Mouse (Mus musculus): Measurements from ENCODE around the gene Ttc30a1.
A peak's percentile ranks its signal among the peaks of the same experiment; 100 is the strongest.
"Not testable (repeated sequence)": the region's sequence is repeated elsewhere in the genome, so short reads cannot be mapped to it uniquely, and the experiment has no call there.

Ttc30a1 gene

DNA sequence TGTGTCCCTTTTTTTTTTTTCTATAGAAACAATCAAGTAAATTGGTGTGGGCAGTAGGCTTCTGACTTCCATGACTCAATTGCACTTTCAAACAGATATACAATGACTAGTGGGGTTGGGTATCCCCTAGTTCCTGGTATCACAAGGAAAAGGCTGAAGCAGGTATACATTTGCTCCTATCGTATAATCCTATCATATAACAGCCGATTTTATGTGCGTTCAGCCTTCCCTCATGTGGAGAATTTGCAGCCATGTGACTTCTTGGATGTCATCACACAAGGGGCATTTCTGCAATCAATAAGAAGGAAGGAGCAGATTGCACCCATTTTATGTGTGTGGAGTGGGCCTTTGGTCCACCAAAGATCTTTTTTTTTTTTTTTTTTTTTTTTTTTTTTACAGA is 1.3 kb upstream of the Ttc30a1 start:
- no peak for DNase-seq (ENCODE audit: low read depth, low spot score)

DNA sequence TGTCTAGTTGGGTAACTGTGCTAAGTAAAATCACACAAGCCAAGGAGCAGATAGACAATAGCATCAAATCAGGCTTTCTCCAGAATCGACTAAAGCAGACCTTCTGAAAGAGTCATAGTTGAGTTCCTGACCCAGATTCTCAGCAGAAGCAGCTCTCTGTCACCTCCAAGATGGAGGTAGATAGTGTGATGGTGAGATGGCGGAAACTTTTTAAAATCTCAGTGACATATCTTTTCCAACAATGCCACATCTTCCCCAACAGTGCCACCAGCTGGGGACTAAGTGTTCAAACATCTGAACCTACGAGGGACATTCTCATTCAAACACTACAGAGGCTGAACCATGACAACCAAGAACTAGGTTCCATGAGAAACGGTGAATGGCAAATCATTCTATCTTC is 859 bp upstream of the Ttc30a1 start:
- no peak for DNase-seq (ENCODE audit: low read depth, low spot score)

DNA sequence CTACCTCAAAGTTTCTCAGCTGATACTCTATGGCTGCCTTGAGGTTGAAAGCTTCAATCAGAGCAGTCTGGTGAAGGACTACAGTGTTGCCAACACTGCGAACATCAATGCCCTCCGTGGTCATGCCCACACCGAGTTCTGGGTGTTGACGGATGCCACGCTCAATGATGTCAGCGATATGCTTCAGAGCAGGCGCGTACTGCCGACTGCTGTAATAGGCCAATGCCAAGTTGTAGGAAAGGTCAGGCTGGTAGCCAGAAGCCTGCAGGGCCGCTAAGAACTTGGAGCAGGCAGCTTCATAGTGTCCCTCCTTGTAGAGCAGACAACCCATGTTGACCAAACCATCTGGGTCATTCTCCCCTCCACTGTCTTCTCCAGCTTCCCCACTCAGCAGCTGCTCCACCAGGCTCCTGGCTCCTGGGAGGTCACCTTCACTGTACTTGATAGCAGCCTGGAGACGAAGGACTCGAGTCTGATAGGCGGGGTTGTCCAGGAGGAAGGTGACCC is 781 bp downstream of the Ttc30a1 start:
- not testable (repeated sequence) for DNase-seq (ENCODE audit: low read depth, low spot score)

DNA sequence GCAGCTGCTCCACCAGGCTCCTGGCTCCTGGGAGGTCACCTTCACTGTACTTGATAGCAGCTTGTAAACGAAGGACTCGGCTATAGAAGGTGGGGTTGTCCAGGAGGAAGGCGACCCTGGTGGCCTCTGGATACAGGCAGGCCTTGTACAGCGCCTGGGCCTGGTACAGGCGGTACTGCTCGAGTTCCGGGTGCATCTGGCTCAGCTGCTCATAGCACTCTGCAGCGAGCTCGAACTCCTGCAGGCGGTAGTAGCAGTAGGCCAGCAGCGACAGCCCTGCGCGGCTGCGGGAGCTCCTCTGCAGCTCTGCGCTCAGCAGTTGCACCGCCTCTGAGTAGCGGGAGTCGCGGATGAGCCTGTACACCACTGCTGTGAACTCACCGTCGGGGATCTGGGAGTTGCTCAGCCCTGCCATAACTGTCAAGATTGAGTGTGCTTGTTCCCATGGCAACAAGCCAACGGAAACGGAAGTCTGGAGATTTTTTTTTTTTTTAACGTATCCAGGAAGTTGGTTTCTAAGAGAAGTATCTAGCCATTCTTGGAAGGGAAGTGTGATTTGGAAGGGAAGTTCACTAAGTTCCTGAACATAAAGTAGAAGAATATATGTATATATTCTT is 3.9 kb downstream of the Ttc30a1 start, which contains the start of gene Ttc30a2:
Ttc30a2 (minus strand) TSS at position 419 of the 617 bp plus-strand sequence.
- DNase-seq (ENCODE audit: low read depth, low spot score) = peak; percentile 82

DNA sequence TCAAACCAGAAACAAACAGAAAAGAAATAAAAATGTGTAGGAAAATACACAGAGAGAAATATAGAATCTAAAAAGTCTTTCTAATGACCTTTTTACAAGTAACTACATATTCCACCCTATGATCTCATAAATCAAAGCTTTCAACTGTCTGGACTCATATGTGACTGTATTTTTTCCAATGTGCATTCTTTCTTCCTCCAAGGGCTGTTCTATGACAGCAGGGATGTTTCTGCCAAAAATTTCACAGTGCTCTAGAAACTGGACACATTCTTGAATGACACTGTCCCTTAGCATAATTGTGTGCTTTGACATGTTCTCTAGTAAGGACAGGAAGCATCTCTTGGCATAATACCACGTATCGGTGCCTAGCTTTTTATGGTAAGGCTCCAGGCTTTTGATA is 5.7 kb downstream of the Ttc30a1 start:
- DNase-seq (ENCODE audit: low read depth, low spot score) = not testable (repeated sequence)

DNA sequence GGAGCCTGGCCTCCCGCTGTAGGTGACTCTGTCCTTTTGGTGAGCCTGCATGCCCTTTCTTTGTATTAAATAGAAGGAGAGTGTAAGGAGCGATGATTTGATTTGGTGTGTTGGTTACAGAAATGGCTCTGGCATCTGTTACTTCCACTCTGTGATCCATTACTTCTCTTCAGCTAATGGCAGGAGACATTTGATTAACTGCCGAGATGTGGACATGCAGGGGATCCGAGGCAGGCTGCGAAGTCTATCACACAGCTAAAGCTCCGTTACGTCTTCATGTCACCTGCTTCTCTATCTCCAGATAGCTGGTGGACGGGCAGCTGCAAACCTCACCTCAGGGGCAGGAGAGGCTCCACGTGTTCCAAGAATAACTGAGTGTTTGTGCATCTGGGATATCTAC is 7.6 kb downstream of the Ttc30a1 start:
- no peak for DNase-seq (ENCODE audit: low read depth, low spot score)

DNA sequence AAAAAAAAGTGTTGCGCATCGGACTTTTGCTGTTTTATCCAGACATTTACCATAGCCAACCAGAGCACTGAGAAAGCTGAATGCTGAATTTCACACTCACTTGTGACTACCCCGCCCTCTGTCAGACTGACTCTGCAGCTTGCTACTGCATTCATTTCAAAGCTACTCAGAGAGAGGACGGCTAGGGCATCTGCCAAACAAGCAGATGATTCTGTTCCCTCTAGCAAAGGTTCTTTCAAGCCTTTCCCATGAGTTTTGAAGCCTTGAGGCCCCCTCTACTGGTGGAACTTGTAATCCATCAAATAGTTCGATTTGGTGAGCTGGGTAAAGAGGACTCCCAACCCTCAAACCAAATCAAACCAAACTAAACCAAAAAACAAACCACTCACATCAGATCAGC is 16.8 kb downstream of the Ttc30a1 start:
- peak; percentile 80 for DNase-seq (ENCODE audit: low read depth, low spot score)

DNA sequence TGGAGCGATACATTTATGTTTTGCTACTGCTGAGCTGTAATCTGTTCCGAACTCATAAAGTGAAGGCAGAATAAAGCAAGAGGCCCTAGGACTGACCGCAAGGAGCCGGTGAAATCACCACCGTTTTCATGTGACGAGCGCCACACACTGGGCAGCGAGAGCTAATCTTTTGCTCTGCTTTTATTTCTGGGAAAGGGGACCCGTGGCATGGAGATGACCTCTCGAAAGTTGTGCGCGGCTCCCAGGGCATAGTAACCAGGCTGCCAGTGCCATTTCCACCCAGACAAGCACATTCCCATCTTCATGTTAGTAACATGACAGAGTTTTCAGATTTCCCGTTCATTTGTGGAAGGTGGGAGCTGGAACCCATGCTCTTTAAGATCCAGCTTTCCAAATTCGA is 17.3 kb downstream of the Ttc30a1 start:
- peak; percentile 77 for DNase-seq (ENCODE audit: low read depth, low spot score)

DNA sequence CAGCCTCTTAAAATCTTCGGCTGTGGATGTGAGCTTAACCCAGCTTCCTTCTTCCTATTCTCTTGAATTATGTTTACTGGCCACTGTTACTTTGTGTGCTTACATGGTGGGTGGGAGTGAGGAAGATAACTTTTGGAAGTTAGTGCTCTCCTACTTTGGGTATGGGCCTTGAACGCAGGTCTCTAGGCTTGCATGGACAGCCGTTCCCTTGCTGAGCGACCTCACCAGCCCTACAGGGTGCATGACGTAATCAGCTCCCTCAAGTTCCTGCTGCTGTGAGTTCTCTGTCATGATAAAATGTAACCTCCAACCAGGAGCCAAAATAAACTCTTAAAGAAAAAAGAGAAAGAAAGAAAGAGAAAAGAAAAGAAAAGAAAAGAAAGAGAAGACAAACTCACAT is 17.7 kb downstream of the Ttc30a1 start:
- no peak for DNase-seq (ENCODE audit: low read depth, low spot score)

DNA sequence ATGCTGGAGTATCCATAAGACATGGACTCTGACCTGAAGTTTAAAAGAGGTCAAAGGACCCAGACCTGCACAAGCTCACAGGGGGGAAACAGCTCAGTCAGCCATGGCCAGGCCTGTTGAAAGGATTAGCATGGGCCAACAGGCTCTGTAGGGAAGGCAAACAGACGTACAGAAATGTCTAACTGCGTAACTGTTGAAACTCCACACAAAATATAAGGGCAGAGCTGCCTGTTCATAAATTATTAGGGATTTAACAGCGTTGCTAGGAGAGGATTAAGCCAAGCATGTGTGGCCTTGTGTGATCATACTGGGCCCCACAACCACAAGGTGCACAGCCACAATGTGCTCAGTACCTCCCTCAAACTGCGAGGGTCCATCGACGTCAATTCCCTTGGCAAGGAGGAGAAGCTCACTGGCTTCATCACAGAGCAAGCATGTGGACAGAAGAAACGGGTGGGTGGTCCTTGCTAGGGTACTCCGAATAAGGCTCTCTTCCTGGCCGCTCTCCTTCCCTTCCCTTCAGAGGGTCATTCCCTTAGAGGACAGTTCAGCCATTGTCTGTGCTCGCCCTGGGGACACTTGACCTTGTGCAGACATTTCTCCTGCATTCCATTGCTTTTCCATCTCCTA is 18.4 kb downstream of the Ttc30a1 start:
- DNase-seq (ENCODE audit: low read depth, low spot score) = no peak

DNA sequence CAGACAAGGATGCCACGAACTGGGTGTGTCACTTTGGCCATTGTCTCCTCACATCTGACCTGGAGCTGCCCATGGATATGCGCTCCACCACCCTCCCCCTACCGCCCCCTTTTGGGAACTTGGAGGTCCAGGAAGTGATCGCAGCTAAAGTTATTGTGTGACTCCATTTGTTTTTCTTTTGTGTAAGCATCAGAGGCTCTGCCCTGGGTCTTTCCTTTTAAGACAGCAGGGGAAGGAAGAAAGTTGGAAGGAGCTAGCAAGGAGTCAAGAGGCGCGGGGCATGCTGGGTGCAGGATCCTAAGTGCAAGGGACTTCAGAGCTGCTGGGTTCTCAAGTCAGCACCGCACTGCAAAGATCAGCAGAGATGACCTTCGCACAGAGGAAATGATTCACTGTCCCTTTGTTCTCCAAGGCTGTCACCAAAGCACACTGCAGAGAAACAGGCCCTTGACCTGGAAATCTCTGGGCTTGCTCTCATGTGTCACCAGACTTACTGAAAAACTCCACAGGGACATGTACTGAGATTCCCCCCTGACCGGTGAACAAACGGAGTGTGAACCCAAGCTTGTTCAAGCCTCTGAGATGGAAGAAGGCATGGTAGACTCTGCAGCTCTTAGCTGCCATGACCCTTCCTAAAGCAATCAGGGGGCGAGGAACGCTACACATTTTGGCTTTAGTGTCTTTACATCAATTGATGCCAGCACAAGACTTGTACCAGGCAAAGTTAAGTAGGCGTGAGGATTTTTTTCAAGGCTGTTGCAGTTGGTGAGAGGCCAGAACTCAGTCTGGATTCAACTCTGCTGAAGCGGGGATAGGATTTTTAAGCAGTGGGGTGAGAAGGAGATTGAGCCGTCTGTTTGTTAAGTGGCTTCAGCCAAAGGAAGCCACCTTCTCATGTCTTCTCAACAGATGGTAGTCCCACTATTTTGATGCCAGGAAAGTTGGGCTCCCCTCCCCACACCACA is 21.1 kb downstream of the Ttc30a1 start:
- peak; percentile 93 for DNase-seq (ENCODE audit: low read depth, low spot score)

DNA sequence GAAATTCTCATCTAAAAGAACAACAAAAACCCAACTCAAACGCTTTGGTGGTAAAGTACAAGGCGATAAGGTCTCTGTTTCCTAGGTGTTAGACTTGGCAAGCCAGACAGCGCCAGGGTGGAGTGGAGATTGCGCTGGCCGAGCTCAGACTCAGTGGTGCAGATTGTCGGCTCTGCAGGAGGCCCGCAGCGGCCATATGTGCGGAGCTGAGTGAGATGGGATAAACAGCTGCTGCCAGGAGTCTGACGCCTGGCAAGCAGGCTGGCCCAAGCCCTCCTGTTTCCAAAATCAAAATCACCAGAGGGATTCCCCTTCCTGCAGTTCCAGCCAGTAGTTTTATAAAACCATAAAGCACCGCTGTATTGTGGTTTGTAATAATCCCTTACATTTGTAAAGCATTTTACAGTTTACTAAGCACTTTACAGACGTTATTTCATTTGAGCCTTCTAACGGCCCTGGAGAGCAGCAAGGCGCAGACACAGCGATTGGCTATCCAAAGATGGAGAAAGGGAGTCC is 21.9 kb downstream of the Ttc30a1 start:
- peak; percentile 52 for DNase-seq (ENCODE audit: low read depth, low spot score)

DNA sequence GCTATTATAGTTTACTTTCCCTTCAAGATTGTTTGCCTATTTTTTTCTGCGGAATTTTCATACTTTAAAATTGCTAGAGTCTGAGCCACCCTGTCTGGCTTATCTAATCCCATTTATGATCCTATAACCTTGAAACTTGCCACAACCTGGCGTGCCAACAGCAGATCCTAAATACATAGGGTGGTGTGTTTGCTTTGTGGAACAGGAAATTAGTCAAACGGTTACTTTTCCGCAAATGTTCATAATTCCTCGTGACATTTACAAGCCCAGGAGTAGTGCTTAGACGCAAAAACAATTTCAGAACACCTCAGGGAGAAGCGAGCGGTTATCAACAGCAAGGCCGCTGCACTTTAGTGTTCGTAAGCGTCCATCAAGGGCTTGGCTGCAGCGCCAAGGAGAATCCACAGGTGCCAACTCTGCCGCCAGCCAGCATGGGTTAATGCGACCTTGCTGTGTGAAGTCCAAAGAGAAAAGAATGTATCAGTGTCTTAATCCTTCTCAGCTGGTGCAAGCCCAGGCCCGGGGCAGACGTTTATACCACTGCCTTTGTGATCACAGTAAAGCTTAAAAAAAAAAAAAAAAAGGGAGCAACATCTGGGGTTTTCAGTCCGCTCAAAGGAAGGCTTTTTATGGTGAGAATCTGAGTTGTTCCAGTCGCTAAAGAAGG is 22.5 kb downstream of the Ttc30a1 start:
- DNase-seq (ENCODE audit: low read depth, low spot score) = peak; percentile 30

DNA sequence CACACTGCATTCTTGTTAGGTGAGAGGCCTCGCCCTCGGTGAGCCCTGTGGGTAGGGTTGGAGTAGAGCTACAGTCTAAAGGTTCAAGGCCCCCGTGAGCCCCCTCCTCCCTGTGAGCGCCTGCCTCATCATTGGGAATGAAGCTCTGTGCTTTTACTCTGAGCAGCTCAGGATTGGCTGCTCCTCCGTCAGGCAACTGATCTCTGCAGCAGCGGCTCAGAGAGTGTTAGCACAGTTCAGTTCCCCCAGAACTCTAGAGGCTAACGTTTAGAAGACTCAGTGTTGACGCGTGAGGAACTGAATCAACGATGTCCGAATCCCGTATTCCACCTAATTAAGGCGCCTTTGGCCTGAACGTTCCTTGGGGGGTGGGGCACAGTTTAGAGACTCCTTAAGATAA is 26.1 kb downstream of the Ttc30a1 start:
- DNase-seq (ENCODE audit: low read depth, low spot score) = no peak

DNA sequence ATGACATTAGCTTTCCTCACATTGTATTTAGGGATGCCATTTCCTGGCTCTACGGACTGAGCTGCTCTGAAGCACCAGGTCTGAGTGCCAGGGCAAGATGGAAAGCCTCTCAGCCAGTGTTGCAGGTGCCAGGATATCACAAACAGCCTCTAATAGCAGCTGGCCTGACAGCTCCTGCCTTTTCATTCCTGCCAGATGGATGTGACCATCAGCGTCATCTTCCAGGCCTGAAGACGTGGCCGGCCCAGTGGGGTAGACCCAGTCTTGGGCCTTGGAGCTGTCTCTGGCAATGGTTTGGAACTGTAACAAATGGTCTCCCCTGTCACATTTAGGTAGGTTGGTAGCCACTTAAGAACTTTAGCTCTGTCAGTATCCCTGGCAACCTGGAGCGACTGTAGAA is 28.4 kb downstream of the Ttc30a1 start:
- DNase-seq (ENCODE audit: low read depth, low spot score) = no peak

DNA sequence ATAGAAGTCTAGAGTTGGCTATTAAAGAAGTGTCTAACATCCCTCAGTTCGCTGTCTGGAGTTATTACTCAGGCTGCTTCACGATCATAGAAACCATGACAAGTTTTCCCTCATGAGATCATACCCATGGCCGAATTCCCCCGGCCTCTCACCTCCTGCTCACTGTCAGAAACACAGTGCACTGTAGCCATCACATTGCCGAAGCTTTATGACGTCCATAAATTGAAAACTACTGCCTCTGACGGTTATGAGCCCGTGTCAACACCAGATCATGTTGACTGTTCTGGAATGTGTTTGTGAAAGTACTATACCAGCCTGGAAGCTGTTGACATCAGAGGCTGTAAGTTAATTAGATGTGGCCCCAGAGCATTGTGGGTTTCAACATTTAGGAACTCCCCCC is 31.1 kb downstream of the Ttc30a1 start:
- DNase-seq (ENCODE audit: low read depth, low spot score) = no peak

DNA sequence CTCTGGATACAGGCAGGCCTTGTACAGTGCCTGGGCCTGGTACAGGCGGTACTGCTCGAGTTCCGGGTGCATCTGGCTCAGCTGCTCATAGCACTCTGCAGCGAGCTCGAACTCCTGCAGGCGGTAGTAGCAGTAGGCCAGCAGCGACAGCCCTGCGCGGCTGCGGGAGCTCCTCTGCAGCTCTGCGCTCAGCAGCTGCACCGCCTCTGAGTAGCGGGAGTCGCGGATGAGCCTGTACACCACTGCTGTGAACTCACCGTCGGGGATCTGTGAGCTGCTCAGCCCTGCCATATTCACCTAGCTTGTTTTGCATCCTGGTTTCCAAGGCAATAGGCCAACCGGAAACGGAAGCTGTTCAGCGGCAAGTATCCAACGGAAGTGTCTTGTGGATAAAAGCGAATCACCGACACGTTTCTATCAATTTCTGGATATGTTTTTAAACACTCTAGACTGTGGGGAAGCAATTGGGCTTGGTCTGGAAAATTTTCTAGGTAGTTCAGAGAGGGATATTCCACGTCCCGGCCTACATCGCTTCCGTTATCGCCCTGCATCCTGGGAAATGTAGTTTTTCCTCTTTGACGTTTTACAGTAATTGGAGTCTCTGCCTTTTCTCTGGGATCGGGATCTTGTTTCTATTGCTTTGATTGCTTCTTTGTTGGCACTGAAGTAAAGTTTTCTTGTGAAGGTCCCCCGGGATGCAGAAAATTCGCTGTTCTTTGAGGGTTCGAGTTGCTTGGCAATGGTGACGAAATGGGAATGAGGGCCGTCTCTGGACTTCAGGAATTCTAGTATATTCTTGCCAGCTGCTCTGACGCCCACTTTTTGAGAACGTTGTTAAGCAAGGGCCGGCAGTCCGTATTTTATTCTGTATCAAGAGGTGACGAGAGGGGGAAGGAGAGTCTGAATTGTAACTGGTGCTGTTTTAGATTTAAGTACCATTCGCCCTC is 43.4 kb downstream of the Ttc30a1 start, which contains the start of gene Ttc30b:
Ttc30b (minus strand) TSS at position 469 of the 947 bp plus-strand sequence.
- DNase-seq (ENCODE audit: low read depth, low spot score) = peak; percentile 67

DNA sequence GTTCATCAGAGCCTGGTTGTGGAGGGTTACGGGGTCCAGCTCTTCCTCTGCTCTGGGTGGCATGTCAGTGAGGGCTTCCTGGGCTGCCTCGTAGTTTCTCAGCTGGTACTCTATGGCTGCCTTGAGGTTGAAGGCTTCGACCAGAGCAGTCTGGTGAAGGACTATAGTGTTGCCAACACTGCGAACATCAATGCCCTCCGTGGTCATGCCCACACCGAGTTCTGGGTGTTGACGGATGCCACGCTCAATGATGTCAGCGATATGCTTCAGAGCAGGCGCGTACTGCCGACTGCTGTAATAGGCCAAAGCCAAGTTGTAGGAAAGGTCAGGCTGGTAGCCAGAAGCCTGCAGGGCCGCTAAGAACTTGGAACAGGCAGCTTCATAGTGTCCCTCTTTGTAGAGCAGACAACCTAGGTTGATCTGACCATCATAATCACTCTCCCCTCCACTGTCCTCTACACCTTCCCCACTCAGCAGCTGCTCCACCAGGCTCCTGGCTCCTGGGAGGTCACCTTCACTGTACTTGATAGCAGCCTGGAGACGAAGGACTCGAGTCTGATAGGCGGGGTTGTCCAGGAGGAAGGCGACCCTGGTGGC is 44.1 kb downstream of the Ttc30a1 start:
- not testable (repeated sequence) for DNase-seq (ENCODE audit: low read depth, low spot score)

DNA sequence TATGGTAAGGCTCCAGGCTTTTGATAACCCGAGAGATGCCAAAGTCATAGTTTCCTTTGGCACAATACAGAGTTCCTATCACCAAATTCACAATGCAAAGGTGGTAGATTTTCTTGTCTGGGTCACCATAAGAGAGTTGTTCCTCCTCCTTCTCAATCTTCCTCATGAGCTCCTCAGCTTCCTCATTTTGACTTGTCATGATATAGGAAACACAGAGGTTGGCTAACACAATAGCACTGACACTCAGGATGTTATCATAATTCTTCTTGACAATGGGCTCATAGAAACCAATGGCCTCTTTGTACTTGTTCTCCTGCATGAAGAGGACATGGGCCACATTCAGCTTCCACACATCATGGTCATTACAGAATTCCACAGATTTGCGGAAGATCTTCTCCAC is 45.1 kb downstream of the Ttc30a1 start:
- not testable (repeated sequence) for DNase-seq (ENCODE audit: low read depth, low spot score)

DNA sequence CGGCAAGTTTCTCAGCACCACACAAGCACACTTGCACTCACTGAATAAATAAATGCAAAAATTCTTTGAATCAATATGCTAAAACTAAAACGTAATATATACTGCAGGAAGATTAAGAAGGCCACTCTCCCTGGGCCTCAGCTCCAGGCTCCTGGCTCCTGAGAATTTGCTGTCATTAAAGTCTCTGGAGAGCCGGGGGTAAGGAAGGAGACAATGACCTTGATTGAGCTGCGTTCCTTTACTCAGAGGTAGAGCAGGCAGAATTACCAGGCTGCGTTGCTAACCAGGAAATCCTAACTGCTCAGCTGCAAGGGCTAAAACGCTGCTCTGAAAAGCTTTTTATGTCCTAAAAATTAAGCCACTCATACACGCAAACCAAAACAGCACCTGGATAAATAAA is 48.2 kb downstream of the Ttc30a1 start:
- DNase-seq (ENCODE audit: low read depth, low spot score) = no peak

Measured in ES-CJ7 (cell line).